Comparison of ENCODE assay signal across 26 mouse cellular contexts in the genomic region with DNA sequence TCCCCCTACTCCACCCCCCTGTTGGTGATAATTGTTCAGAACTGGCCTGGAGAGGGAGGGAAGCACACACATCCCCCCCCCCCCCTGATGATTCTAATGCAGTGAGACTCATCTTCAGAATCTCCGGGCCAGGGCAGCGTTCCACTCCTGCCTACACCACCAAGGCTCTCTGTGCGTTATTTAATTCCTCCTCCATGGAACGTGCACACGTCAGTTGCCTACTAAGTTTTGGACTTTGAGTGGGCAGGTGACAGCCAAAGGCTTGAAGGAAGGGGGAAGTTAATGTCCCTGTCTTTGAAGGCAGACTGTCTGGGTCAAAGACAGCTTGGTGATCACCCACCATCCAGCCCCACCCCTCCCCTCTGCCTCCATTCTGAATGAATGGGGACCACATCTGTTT.
DNase-seq lines count a peak whose midpoint lies in the region; ATAC-seq and TF ChIP-seq lines count a peak whose summit lies in the region.
"Had no signal": no experiment of that assay in that cellular context is flagged by ENCODE, and none has a peak within 500 bp of the region (broad histone marks: within the 10 kb centered on the region; RNA-seq: fewer than 3 reads in every experiment).

No protein-coding gene starts in this region.

- H3K4me2 ChIP-seq in hindbrain, embryonic 12.5 days (replicated peaks): no peak overlapping the region
- H3K4me2 ChIP-seq in embryonic facial prominence, embryonic 11.5 days (ENCODE audit: low read depth, low read length): no peak overlapping the region
- H3K4me2 ChIP-seq in lung, postnatal 0 days (replicated peaks; ENCODE audit: low read depth, low read length): no peak overlapping the region
- H3K4me2 ChIP-seq: embryonic facial prominence, embryonic 12.5 days; forebrain, embryonic 12.5 days; heart, embryonic 11.5 days; hindbrain, embryonic 13.5 days; limb, embryonic 13.5 days; liver, embryonic 12.5 days; midbrain, embryonic 13.5 days; neural tube, embryonic 12.5 days; stomach, embryonic 15.5 days had no signal

- 57% methylated on average over 5 of the region's 5 CpGs for WGBS in hindbrain, embryonic 10.5 days
- WGBS in hindbrain, embryonic 12.5 days: 56% methylated on average over 5 of the region's 5 CpGs
- WGBS in embryonic facial prominence, embryonic 11.5 days: 51% methylated on average over 5 of the region's 5 CpGs
- 76% methylated on average over 5 of the region's 5 CpGs for WGBS in lung, postnatal 0 days

- ATAC-seq in hindbrain, embryonic 12.5 days (ENCODE audit: low FRiP score): no peak
- no peak for ATAC-seq in embryonic facial prominence, embryonic 11.5 days (replicated peaks; ENCODE audit: insufficient number of reproducible peaks, low FRiP score, low TSS enrichment, low read depth)
- no peak for ATAC-seq in lung, postnatal 0 days
- ATAC-seq: inflammation-experienced regulatory T-cells, adult 6 months; liver, embryonic 12.5 days; midbrain, embryonic 13.5 days had no signal

- H3K36me3 ChIP-seq in hindbrain, embryonic 10.5 days: no peaks in the 10 kb centered on the region
- no peaks in the 10 kb centered on the region for H3K36me3 ChIP-seq in hindbrain, embryonic 12.5 days
- H3K36me3 ChIP-seq in embryonic facial prominence, embryonic 11.5 days (replicated peaks; ENCODE audit: control insufficient read depth, insufficient read depth, low read depth, low read length): no peaks in the 10 kb centered on the region
- H3K36me3 ChIP-seq in lung, postnatal 0 days (ENCODE audit: insufficient read depth, low read length): no peaks in the 10 kb centered on the region
- H3K36me3 ChIP-seq: embryonic facial prominence, embryonic 12.5 days; forebrain, embryonic 12.5 days; hindbrain, embryonic 13.5 days; limb, embryonic 13.5 days; liver, embryonic 12.5 days; midbrain, embryonic 13.5 days; neural tube, embryonic 12.5 days; stomach, embryonic 15.5 days had no signal

- intact Hi-C loops in left cerebral cortex, postnatal 14 days (cut with DNase I): no loop called here
- intact Hi-C loops in left cerebral cortex, adult 2 months (cut with DNase I): no loop called here

- TF ChIP-seq CTCF in left cerebral cortex, adult 2 months (IDR thresholded peaks at IDR 0.05): no peak
- TF ChIP-seq CTCF in lung, postnatal 0 days (IDR thresholded peaks at IDR 0.05): no peak

- peaks cover 71% of the 10 kb centered on the region for H3K4me1 ChIP-seq in hindbrain, embryonic 10.5 days (replicated peaks)
- H3K4me1 ChIP-seq in hindbrain, embryonic 12.5 days: peaks cover 45% of the 10 kb centered on the region
- peaks cover 2% of the 10 kb centered on the region; the same call in 1 of the 2 replicates for H3K4me1 ChIP-seq in embryonic facial prominence, embryonic 11.5 days (ENCODE audit: control insufficient read depth, insufficient read depth, low read length)
- no peaks in the 10 kb centered on the region for H3K4me1 ChIP-seq in lung, postnatal 0 days (ENCODE audit: insufficient read depth, low read depth, low read length)
- H3K4me1 ChIP-seq: liver, embryonic 12.5 days had no signal

- no peak for DNase-seq in hindbrain, embryonic 10.5 days (ENCODE audit: low spot score)
- peak; percentile 11 to 23 for DNase-seq in left cerebral cortex, postnatal 14 days (ENCODE audit: low spot score in 2 of 2)
- DNase-seq in left cerebral cortex, adult 2 months (ENCODE audit: extremely low spot score in 1 of 2, low spot score in 2 of 2): no peak
- peak; percentile 29 for DNase-seq in embryonic facial prominence, embryonic 11.5 days (ENCODE audit: low spot score)
- peak; percentile 19 for DNase-seq in mesoderm, embryonic 11.5 days (ENCODE audit: low read depth, low spot score)
- no peak for DNase-seq in lung, postnatal 0 days (ENCODE audit: low spot score)
- DNase-seq: adrenal gland, postnatal 10 days; cerebellum, adult 2 months; cerebellum, postnatal 25 days; gastrocnemius, adult 2 months; kidney, adult 9 months; lung, adult 18-20 months; lung, postnatal 14 days; retina, postnatal 1 day; thymus, postnatal 25 days had no signal

- H3K27ac ChIP-seq in hindbrain, embryonic 10.5 days: peak overlapping the region; percentile 63
- no peak overlapping the region for H3K27ac ChIP-seq in hindbrain, embryonic 12.5 days
- H3K27ac ChIP-seq in left cerebral cortex, adult 2 months: no peak overlapping the region
- H3K27ac ChIP-seq in embryonic facial prominence, embryonic 11.5 days (replicated peaks; ENCODE audit: low read depth, low read length): no peak overlapping the region
- no peak overlapping the region for H3K27ac ChIP-seq in lung, postnatal 0 days (ENCODE audit: low read length)
- H3K27ac ChIP-seq: embryonic facial prominence, embryonic 12.5 days; forebrain, embryonic 12.5 days; gastrocnemius, adult 2 months; hindbrain, embryonic 13.5 days; limb, embryonic 13.5 days; liver, embryonic 12.5 days; midbrain, embryonic 13.5 days; neural tube, embryonic 12.5 days; stomach, embryonic 15.5 days had no signal

- H3K9me3 ChIP-seq in hindbrain, embryonic 10.5 days: no peaks in the 10 kb centered on the region
- no peaks in the 10 kb centered on the region for H3K9me3 ChIP-seq in hindbrain, embryonic 12.5 days (replicated peaks)
- no peaks in the 10 kb centered on the region for H3K9me3 ChIP-seq in embryonic facial prominence, embryonic 11.5 days (replicated peaks; ENCODE audit: control insufficient read depth, low read length)
- H3K9me3 ChIP-seq in lung, postnatal 0 days (ENCODE audit: low read length): no peaks in the 10 kb centered on the region
- H3K9me3 ChIP-seq: embryonic facial prominence, embryonic 12.5 days; forebrain, embryonic 12.5 days; hindbrain, embryonic 13.5 days; limb, embryonic 13.5 days; liver, embryonic 12.5 days; midbrain, embryonic 13.5 days; neural tube, embryonic 12.5 days; stomach, embryonic 15.5 days had no signal

- no peak overlapping the region for H3K9ac ChIP-seq in hindbrain, embryonic 12.5 days
- no peak overlapping the region for H3K9ac ChIP-seq in embryonic facial prominence, embryonic 11.5 days (replicated peaks; ENCODE audit: low read length)
- H3K9ac ChIP-seq in lung, postnatal 0 days (replicated peaks; ENCODE audit: low read depth): no peak overlapping the region
- H3K9ac ChIP-seq: embryonic facial prominence, embryonic 12.5 days; forebrain, embryonic 12.5 days; hindbrain, embryonic 13.5 days; limb, embryonic 13.5 days; liver, embryonic 12.5 days; midbrain, embryonic 13.5 days; neural tube, embryonic 12.5 days; stomach, embryonic 15.5 days had no signal

- no peak for TF ChIP-seq EP300 in lung, postnatal 0 days (IDR thresholded peaks at IDR 0.05)

- H3K4me3 ChIP-seq in hindbrain, embryonic 10.5 days: no peak overlapping the region
- H3K4me3 ChIP-seq in hindbrain, embryonic 12.5 days: no peak overlapping the region
- no peak overlapping the region for H3K4me3 ChIP-seq in left cerebral cortex, adult 2 months
- no peak overlapping the region for H3K4me3 ChIP-seq in embryonic facial prominence, embryonic 11.5 days (ENCODE audit: low read depth, low read length)
- no peak overlapping the region for H3K4me3 ChIP-seq in lung, postnatal 0 days (ENCODE audit: low read depth, low read length)
- H3K4me3 ChIP-seq: embryonic facial prominence, embryonic 12.5 days; forebrain, embryonic 12.5 days; gastrocnemius, adult 2 months; hindbrain, embryonic 13.5 days; limb, embryonic 13.5 days; liver, embryonic 12.5 days; midbrain, embryonic 13.5 days; neural tube, embryonic 12.5 days; stomach, embryonic 15.5 days had no signal

- H3K27me3 ChIP-seq in hindbrain, embryonic 10.5 days (ENCODE audit: insufficient read depth, poor library complexity, severe bottlenecking): no peaks in the 10 kb centered on the region
- H3K27me3 ChIP-seq in hindbrain, embryonic 12.5 days: no peaks in the 10 kb centered on the region
- H3K27me3 ChIP-seq in embryonic facial prominence, embryonic 11.5 days (ENCODE audit: control insufficient read depth, insufficient read depth, low read length): no peaks in the 10 kb centered on the region
- H3K27me3 ChIP-seq in lung, postnatal 0 days (replicated peaks; ENCODE audit: insufficient read depth, low read length): no peaks in the 10 kb centered on the region
- H3K27me3 ChIP-seq: embryonic facial prominence, embryonic 12.5 days; neural tube, embryonic 12.5 days; stomach, embryonic 15.5 days had no signal

Comparison
In these comparisons a context has a peak if more than half of its experiments do, and no peak if none do; other contexts are left out.
1. DNase-seq: peak in left cerebral cortex, postnatal 14 days (2 of 2), embryonic facial prominence, embryonic 11.5 days (single experiment) and mesoderm, embryonic 11.5 days (single experiment); none in hindbrain, embryonic 10.5 days (single experiment), left cerebral cortex, adult 2 months (0 of 2) and lung, postnatal 0 days (single experiment).